Mouse (Mus musculus) CD8-positive naive resting alpha-beta T cell, adult 57 days (primary cell): ENCODE data around the gene Atf6. TPM values are rescaled to one million over a fixed set of nuclear protein-coding genes. Genes with fewer than 3 reads are reported as not detected.

ENCODE experiments used
- total RNA-seq: library from RNA; stranded (reverse); gene quantifications from one replicate; pipeline ENCODE4 v1.2.4, GENCODE M21; 2023

Gene Atf6
- 8.9 TPM for total RNA-seq

GRCm38 (mm10) chr1:170867691-170868105 is at the start of gene Atf6:
Atf6 (minus strand) TSS chr1:170867771.

GRCm38 (mm10) chr1:170912891-170913615 is 45.5 kb upstream of the Atf6 start, which contains the start of gene Fcrlb:
Fcrlb (minus strand) TSS chr1:170912941.

GRCm38 (mm10) chr1:170884978-170885561 is 17.5 kb upstream of the Atf6 start, which contains the start of the genes Gm26620 and Dusp12:
Gm26620 (plus strand) TSS chr1:170885065.
Dusp12 (minus strand) TSS chr1:170885540.

Other genes with a start within 250 kb of the Atf6 start
- gene Olfml2b, start 223.2 kb downstream of the Atf6 start, total RNA-seq: not detected
- gene Gm26620, start 17.3 kb upstream of the Atf6 start, total RNA-seq: not detected
- 14.8 TPM for gene Dusp12, start 17.8 kb upstream of the Atf6 start, total RNA-seq
- gene Fcrlb, start 45.2 kb upstream of the Atf6 start, total RNA-seq: not detected
- gene Fcrla, start 59.8 kb upstream of the Atf6 start, total RNA-seq: 32.9 TPM
- gene Fcgr2b, start 108.8 kb upstream of the Atf6 start, total RNA-seq: 18.3 TPM
- gene Fcgr4, start 151.1 kb upstream of the Atf6 start, total RNA-seq: 1.3 TPM
- gene Fcgr3, start 197.2 kb upstream of the Atf6 start, total RNA-seq: 3.4 TPM
- not detected for gene Cfap126, start 246.1 kb upstream of the Atf6 start, total RNA-seq